Mouse (Mus musculus): Measurements from ENCODE around the gene Polr1e. TPM values are rescaled to one million over a fixed set of nuclear protein-coding genes. Genes with fewer than 3 reads are reported as not detected.

The Polr1e gene
- polyA plus RNA-seq, 1 experiment from 2014 or later: 26.3 TPM

- peak within 1 kb of the TSS; percentile 79 for H3K9ac ChIP-seq
Observed at GRCm38 (mm10) chr4:45012105-45012975, 6.0 kb upstream of the Polr1e start, which contains the start of gene Zbtb5. Gene Zbtb5, minus strand, starts transcription at chr4:45012412.

GRCm38 (mm10) chr4:45013031-45013431, 5.4 kb upstream of the Polr1e start:
- 3% methylated on average over 13 of the region's 13 CpGs for WGBS

More at GRCm38 (mm10) chr4:45012105-45012975, 6.0 kb upstream of the Polr1e start, which contains the start of gene Zbtb5:
- under 1% methylated on average over 59 of the region's 63 CpGs for WGBS
- Histone ChIP-seq H3K36me3 (replicated peaks) (no peaks in the 10 kb centered on the region), H3K9me3 (no peaks in the 10 kb centered on the region), H3K27me3 (replicated peaks) (no peaks in the 10 kb centered on the region), H3K4me2 (peak within 1 kb of the TSS; percentile 61), H3K4me1 (peaks cover 23% of the 10 kb centered on the region), H3K4me3 (peak within 1 kb of the TSS; percentile 61), H3K27ac (peak within 1 kb of the TSS; percentile 95)
- ATAC-seq (replicated peaks): peak; percentile 99

GRCm38 (mm10) chr4:45013537-45013936, 4.8 kb upstream of the Polr1e start:
- Histone ChIP-seq H3K27ac (peak overlapping the region; percentile 72; the same call in 1 of the 2 replicates), H3K27me3 (replicated peaks) (no peaks in the 10 kb centered on the region), H3K9ac (peak overlapping the region; percentile 54; the same call in 1 of the 2 replicates), H3K4me1 (peaks cover 23% of the 10 kb centered on the region), H3K9me3 (no peaks in the 10 kb centered on the region), H3K4me3 (peak overlapping the region; percentile 61), H3K36me3 (replicated peaks) (no peaks in the 10 kb centered on the region), H3K4me2 (peak overlapping the region; percentile 59)
- 9% methylated on average over 2 of the region's 2 CpGs for WGBS
- no peak for ATAC-seq (replicated peaks)

More at GRCm38 (mm10) chr4:45013031-45013431, 5.4 kb upstream of the Polr1e start:
- Histone ChIP-seq H3K27ac (peak overlapping the region; percentile 72), H3K4me3 (peak overlapping the region; percentile 61), H3K4me1 (peaks cover 23% of the 10 kb centered on the region), H3K4me2 (peak overlapping the region; percentile 59), H3K36me3 (replicated peaks) (no peaks in the 10 kb centered on the region), H3K9ac (peak overlapping the region; percentile 54), H3K27me3 (replicated peaks) (no peaks in the 10 kb centered on the region), H3K9me3 (no peaks in the 10 kb centered on the region)
- ATAC-seq (replicated peaks): no peak

- no peaks in the 10 kb centered on the region for H3K27me3 ChIP-seq (replicated peaks)
- peaks cover 29% of the 10 kb centered on the region for H3K4me1 ChIP-seq
- 14% methylated on average over 3 of the region's 3 CpGs for WGBS
- no peak overlapping the region for H3K4me3 ChIP-seq
- no peak overlapping the region for H3K4me2 ChIP-seq
- H3K27ac ChIP-seq: no peak overlapping the region
- H3K9ac ChIP-seq: peak overlapping the region; percentile 23; the same call in 1 of the 2 replicates
- H3K9me3 ChIP-seq: no peaks in the 10 kb centered on the region
- no peak for ATAC-seq (replicated peaks)
- no peaks in the 10 kb centered on the region for H3K36me3 ChIP-seq (replicated peaks)
Observed at GRCm38 (mm10) chr4:45015615-45016014, 2.8 kb upstream of the Polr1e start.

- H3K4me1 ChIP-seq: peaks cover 19% of the 10 kb centered on the region
- whole genome bisulfite sequencing: 3% methylated on average over 14 of the region's 14 CpGs
- H3K36me3 ChIP-seq (replicated peaks): no peaks in the 10 kb centered on the region
- H3K4me3 ChIP-seq: peak overlapping the region; percentile 88
- H3K9ac ChIP-seq: peak overlapping the region; percentile 72
- 0 out of 2 replicates have a peak overlapping the region, but pooled peaks have one; percentile 42 for H3K27ac ChIP-seq
- peak overlapping the region; percentile 95 for H3K4me2 ChIP-seq
- peak; percentile 46 for ATAC-seq (replicated peaks)
- H3K27me3 ChIP-seq (replicated peaks): no peaks in the 10 kb centered on the region
- no peaks in the 10 kb centered on the region for H3K9me3 ChIP-seq
Observed at GRCm38 (mm10) chr4:45019009-45019408, 626 bp downstream of the Polr1e start.

GRCm38 (mm10) chr4:45026459-45026858, 8.1 kb downstream of the Polr1e start:
- WGBS: 84% methylated on average over 4 of the region's 4 CpGs
- Histone ChIP-seq H3K4me2 (no peak overlapping the region), H3K27ac (no peak overlapping the region), H3K27me3 (replicated peaks) (no peaks in the 10 kb centered on the region), H3K4me1 (no peaks in the 10 kb centered on the region), H3K9me3 (no peaks in the 10 kb centered on the region), H3K4me3 (no peak overlapping the region), H3K9ac (no peak overlapping the region), H3K36me3 (replicated peaks) (peaks cover 17% of the 10 kb centered on the region)
- no peak for ATAC-seq (replicated peaks)

GRCm38 (mm10) chr4:45032586-45032985, 14.2 kb downstream of the Polr1e start:
- Histone ChIP-seq H3K9ac (no peak overlapping the region), H3K27me3 (replicated peaks) (no peaks in the 10 kb centered on the region), H3K4me1 (no peaks in the 10 kb centered on the region), H3K9me3 (no peaks in the 10 kb centered on the region), H3K4me2 (no peak overlapping the region), H3K36me3 (replicated peaks) (peaks cover 22% of the 10 kb centered on the region), H3K4me3 (no peak overlapping the region), H3K27ac (no peak overlapping the region)
- WGBS: 92% methylated on average over 9 of the region's 9 CpGs
- no peak for ATAC-seq (replicated peaks)

GRCm38 (mm10) chr4:45034693-45035628, 16.6 kb downstream of the Polr1e start:
- Histone ChIP-seq H3K4me3 (no peak overlapping the region), H3K9me3 (no peaks in the 10 kb centered on the region), H3K36me3 (replicated peaks) (peaks cover 18% of the 10 kb centered on the region), H3K27ac (no peak overlapping the region), H3K4me2 (no peak overlapping the region), H3K27me3 (replicated peaks) (no peaks in the 10 kb centered on the region), H3K9ac (no peak overlapping the region), H3K4me1 (no peaks in the 10 kb centered on the region)
- 82% methylated on average over 16 of the region's 16 CpGs for WGBS
- no peak for ATAC-seq (replicated peaks)

GRCm38 (mm10) chr4:45036048-45036447, 17.7 kb downstream of the Polr1e start:
- Histone ChIP-seq H3K4me1 (no peaks in the 10 kb centered on the region), H3K9ac (no peak overlapping the region), H3K4me2 (no peak overlapping the region), H3K4me3 (no peak overlapping the region), H3K9me3 (no peaks in the 10 kb centered on the region), H3K27me3 (replicated peaks) (no peaks in the 10 kb centered on the region), H3K27ac (no peak overlapping the region), H3K36me3 (replicated peaks) (peaks cover 27% of the 10 kb centered on the region)
- no peak for ATAC-seq (replicated peaks)
- 94% methylated on average over 10 of the region's 10 CpGs for WGBS

GRCm38 (mm10) chr4:45036571-45036970, 18.2 kb downstream of the Polr1e start:
- WGBS: 81% methylated on average over 5 of the region's 5 CpGs
- peaks cover 26% of the 10 kb centered on the region for H3K36me3 ChIP-seq (replicated peaks)
- no peaks in the 10 kb centered on the region for H3K9me3 ChIP-seq
- H3K4me2 ChIP-seq: no peak overlapping the region
- ATAC-seq (replicated peaks): no peak
- H3K9ac ChIP-seq: no peak overlapping the region
- H3K27me3 ChIP-seq (replicated peaks): no peaks in the 10 kb centered on the region
- H3K4me1 ChIP-seq: no peaks in the 10 kb centered on the region
- H3K27ac ChIP-seq: no peak overlapping the region
- H3K4me3 ChIP-seq: no peak overlapping the region

GRCm38 (mm10) chr4:45037455-45038410, 19.4 kb downstream of the Polr1e start:
- 91% methylated on average over 13 of the region's 13 CpGs for WGBS
- Histone ChIP-seq H3K4me1 (no peaks in the 10 kb centered on the region), H3K4me2 (no peak overlapping the region), H3K9me3 (no peaks in the 10 kb centered on the region), H3K9ac (no peak overlapping the region), H3K27me3 (replicated peaks) (no peaks in the 10 kb centered on the region), H3K4me3 (no peak overlapping the region), H3K27ac (no peak overlapping the region), H3K36me3 (replicated peaks) (peaks cover 20% of the 10 kb centered on the region; the same call in 1 of the 2 replicates)
- no peak for ATAC-seq (replicated peaks)
